Mouse (Mus musculus) liver, postnatal 0 days (tissue): ENCODE results near the gene Wfdc6b. TPM values are rescaled to one million over a fixed set of nuclear protein-coding genes. Genes with fewer than 3 reads are reported as not detected.
A peak's percentile ranks its signal among the peaks of the same experiment; 100 is the strongest.

Experiments
- ATAC-seq: fragments of 200-750 bp; cut with Nextera tagmentation; 2 replicates; pipeline ENCODE4 v1.8.0; 2017; ENCODE audit warnings: mild to moderate bottlenecking, moderate library complexity
- DNase-seq: peaks from one replicate; pipeline ENCODE4 v3.0.0-alpha.2; 2016
- H3K27ac ChIP-seq: fragments of 300-500 bp; sonication (generic); 2 replicates; pipeline ENCODE4 v1.5.1; 2014; ENCODE audit warnings: antibody characterized with exemption, moderate library complexity, mild to moderate bottlenecking, low read depth
- H3K27me3 ChIP-seq: fragments of 300-500 bp; sonication (generic); 2 replicates; pipeline ENCODE4 v1.6.1; 2014; ENCODE audit warnings: low read length, control low read depth, mixed read lengths; ENCODE audit not compliant: insufficient read depth
- H3K36me3 ChIP-seq: fragments of 300-500 bp; sonication (generic); replicated peaks from 2 replicates; pipeline ENCODE4 v1.6.1; 2014; ENCODE audit warnings: mild to moderate bottlenecking, control low read depth, low read length, moderate library complexity, mixed read lengths; ENCODE audit not compliant: insufficient read depth
- H3K4me1 ChIP-seq: fragments of 300-500 bp; sonication (generic); 2 replicates; pipeline ENCODE4 v1.6.1; 2014; ENCODE audit warnings: antibody characterized with exemption, mild to moderate bottlenecking, control low read depth; ENCODE audit not compliant: insufficient read depth
- H3K4me2 ChIP-seq: fragments of 300-500 bp; sonication (generic); 2 replicates; pipeline ENCODE4 v1.6.1; 2014; ENCODE audit warnings: low read depth, mild to moderate bottlenecking, low read length, moderate library complexity, mixed read lengths
- H3K4me3 ChIP-seq: fragments of 300-500 bp; sonication (generic); 2 replicates; pipeline ENCODE4 v1.5.1; 2014; ENCODE audit warnings: low read depth, low read length
- H3K9ac ChIP-seq: fragments of 300-500 bp; sonication (generic); replicated peaks from 2 replicates; pipeline ENCODE4 v1.6.1; 2014; ENCODE audit warnings: mild to moderate bottlenecking, moderate library complexity
- H3K9me3 ChIP-seq: fragments of 300-500 bp; sonication (generic); 2 replicates; pipeline ENCODE4 v1.6.1; 2016; ENCODE audit warnings: mild to moderate bottlenecking, control low read depth, low read length, mixed read lengths
- CTCF ChIP-seq: sonication (generic); IDR thresholded peaks from 2 replicates; pipeline ENCODE4 v1.5.1; 2016; ENCODE audit warnings: antibody characterized with exemption, low read depth
- EP300 ChIP-seq: IDR thresholded peaks from 2 replicates; pipeline ENCODE4 v1.6.1; 2016; ENCODE audit warnings: antibody characterized with exemption, low read depth, mild to moderate bottlenecking
- WGBS: fragments of 180-500 bp; shearing (Covaris S2); extraction: QIAGEN DNeasy Blood & Tissue Kit; methylation state at CpG from one replicate; pipeline ENCODE4 v1.1.7; 2014; ENCODE audit not compliant: insufficient replicate concordance; 5-methylcytosine and 5-hydroxymethylcytosine counted together
- polyA plus RNA-seq: library from polyadenylated mRNA; unstranded; fragments of >200 nt; fragmentation: Nextera tagmentation; extraction: Ambion mirVana; gene quantifications from 2 replicates; pipeline ENCODE4 v1.2.1, GENCODE M21; 2015

Wfdc6b gene
- polyA plus RNA-seq, 1 experiment from 2014 or later: not detected

DNA sequence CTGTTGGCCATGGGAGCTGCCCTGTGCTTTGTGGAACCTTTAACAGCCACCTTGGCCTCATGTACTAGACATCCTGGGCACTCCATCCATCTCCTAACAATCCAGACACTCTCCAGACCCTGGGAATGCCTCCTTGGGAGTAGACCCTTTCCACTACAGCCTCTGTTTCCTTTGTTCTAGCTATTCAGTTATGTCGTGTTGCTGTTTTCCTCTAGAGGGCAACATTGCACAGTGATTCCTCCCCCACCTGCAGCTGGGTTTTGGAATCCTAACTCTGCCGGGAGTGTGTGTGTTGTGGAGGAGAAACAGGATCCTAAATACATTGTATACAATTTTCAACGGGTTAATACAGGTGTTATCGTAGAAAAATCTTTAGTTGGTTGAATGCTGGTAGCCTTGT lies 21.3 kb upstream of the Wfdc6b start:
- no peak for DNase-seq
- no peak for TF ChIP-seq EP300
- peak; percentile 72 for TF ChIP-seq CTCF
- H3K9ac ChIP-seq: no peak overlapping the region
- WGBS: 11% methylated on average over 4 of the region's 4 CpGs
- no peak overlapping the region for H3K27ac ChIP-seq
- no peak for ATAC-seq
- no peaks in the 10 kb centered on the region for H3K36me3 ChIP-seq
- H3K4me3 ChIP-seq: no peak overlapping the region
- no peak overlapping the region for H3K4me2 ChIP-seq
- H3K27me3 ChIP-seq: no peaks in the 10 kb centered on the region
- H3K4me1 ChIP-seq: no peaks in the 10 kb centered on the region
- H3K9me3 ChIP-seq: no peaks in the 10 kb centered on the region

DNA sequence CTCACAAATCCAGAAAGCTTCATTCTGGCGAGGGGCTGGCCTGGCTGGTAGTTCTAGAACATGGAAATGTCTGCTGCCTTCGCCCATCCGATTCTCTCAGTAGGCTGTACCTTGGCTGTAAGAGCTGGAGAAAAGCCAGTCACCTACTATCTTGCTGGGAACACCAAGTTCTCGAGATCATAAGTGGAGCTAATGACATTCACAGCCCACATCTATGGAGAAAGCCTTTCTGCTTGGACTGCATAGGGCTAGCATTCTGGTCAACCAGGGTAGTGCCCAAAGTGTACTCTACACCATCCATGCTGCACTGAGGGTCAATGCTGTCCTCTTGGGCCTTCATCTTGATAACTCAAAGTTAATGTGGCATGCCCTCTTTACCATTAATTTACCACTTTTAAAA lies 19.8 kb upstream of the Wfdc6b start, which contains the start of gene Eppin:
Gene Eppin, minus strand, starts transcription at position 101 of the 400 bp plus-strand sequence.
- Histone ChIP-seq H3K4me1 (no peaks in the 10 kb centered on the region), H3K4me2 (no peak within 1 kb of the TSS), H3K36me3 (no peaks in the 10 kb centered on the region), H3K9ac (no peak within 1 kb of the TSS), H3K27ac (no peak within 1 kb of the TSS), H3K9me3 (no peaks in the 10 kb centered on the region), H3K27me3 (no peaks in the 10 kb centered on the region), H3K4me3 (no peak within 1 kb of the TSS)
- ATAC-seq (no peak), DNase-seq (no peak)
- 77% methylated on average over 4 of the region's 4 CpGs for WGBS
- TF ChIP-seq EP300: no peak
- no peak for TF ChIP-seq CTCF

DNA sequence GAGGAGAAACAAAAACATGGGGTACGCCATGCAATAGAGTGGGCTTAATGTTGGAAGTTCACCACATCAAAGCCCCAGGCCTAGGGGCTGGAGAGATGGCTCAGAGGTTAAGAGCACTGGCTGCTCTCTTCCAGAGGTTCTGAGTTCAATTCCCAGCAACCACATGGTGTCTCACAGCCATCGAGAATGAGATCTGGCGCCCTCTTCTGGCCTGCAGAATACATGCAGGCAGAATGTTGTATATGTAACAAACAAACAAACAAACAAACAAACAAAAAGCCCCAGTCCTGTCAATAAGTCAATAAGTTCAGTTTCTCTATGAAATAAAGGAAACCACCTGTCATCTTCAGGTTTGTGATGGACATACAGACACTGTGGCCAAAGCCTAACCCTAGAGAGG lies 13.1 kb upstream of the Wfdc6b start:
- H3K9me3 ChIP-seq: 0 out of 2 replicates have a peak, but pooled peaks cover 3% of the 10 kb centered on the region
- H3K27me3 ChIP-seq: no peaks in the 10 kb centered on the region
- no peak overlapping the region for H3K9ac ChIP-seq
- 57% methylated on average over 3 of the region's 3 CpGs for WGBS
- H3K36me3 ChIP-seq: no peaks in the 10 kb centered on the region
- no peaks in the 10 kb centered on the region for H3K4me1 ChIP-seq
- ATAC-seq (no peak), DNase-seq (no peak)
- TF ChIP-seq CTCF (peak; percentile 43), EP300 (no peak)
- no peak overlapping the region for H3K4me2 ChIP-seq
- H3K4me3 ChIP-seq: no peak overlapping the region
- H3K27ac ChIP-seq: no peak overlapping the region

DNA sequence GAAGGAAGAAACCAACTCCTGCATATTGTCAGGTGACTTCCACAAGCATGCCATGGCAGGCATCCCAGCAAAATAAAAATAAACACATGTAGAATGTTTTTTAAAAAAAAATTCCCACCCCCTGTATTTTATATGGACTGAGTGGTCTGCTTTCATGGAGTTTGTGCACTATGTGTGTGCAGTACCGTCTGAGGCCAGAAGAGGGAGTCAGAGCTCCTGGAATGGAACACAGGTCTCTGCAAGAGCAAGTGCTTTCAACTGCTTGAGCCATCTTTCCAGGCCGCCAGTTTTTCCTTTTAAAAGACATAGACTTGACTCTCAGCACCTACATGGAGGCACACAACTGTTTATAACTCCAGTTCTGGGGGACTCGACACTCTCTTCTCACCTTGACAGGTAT lies 9.8 kb upstream of the Wfdc6b start:
- Histone ChIP-seq H3K27me3 (no peaks in the 10 kb centered on the region), H3K9ac (no peak overlapping the region), H3K36me3 (no peaks in the 10 kb centered on the region), H3K4me1 (no peaks in the 10 kb centered on the region), H3K27ac (no peak overlapping the region), H3K4me3 (no peak overlapping the region), H3K9me3 (0 out of 2 replicates have a peak, but pooled peaks cover 3% of the 10 kb centered on the region), H3K4me2 (no peak overlapping the region)
- ATAC-seq (no peak), DNase-seq (no peak)
- peak; percentile 25; the same call in 1 of the 2 replicates for TF ChIP-seq CTCF
- no peak for TF ChIP-seq EP300
- WGBS: 76% methylated on average over 3 of the region's 3 CpGs

DNA sequence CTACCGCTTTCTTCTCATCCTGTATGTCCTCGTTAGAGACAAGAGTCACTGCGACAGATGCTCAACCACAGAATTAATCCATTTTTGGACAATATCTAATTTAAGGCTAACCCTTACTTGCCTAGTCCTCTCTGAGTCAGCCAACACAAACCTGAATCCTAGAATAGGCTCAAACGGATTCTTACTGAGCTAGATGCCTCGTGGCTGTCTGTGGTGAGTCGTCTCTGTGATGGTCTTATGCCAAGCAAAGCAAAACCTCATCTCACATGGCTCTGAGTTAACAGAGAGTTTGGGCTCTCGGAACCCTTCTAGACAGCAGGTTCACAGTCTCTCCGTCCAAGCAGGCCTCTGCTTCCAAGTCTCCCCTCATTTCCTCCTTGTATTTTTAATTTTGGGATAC lies 8.9 kb upstream of the Wfdc6b start:
- H3K4me1 ChIP-seq: no peaks in the 10 kb centered on the region
- H3K27me3 ChIP-seq: no peaks in the 10 kb centered on the region
- no peak overlapping the region for H3K27ac ChIP-seq
- no peak overlapping the region for H3K4me2 ChIP-seq
- no peak for TF ChIP-seq CTCF
- TF ChIP-seq EP300: no peak
- ATAC-seq: no peak
- H3K9ac ChIP-seq: no peak overlapping the region
- H3K9me3 ChIP-seq: 0 out of 2 replicates have a peak, but pooled peaks cover 3% of the 10 kb centered on the region
- no peak overlapping the region for H3K4me3 ChIP-seq
- 76% methylated on average over 8 of the region's 8 CpGs for WGBS
- no peak for DNase-seq
- no peaks in the 10 kb centered on the region for H3K36me3 ChIP-seq

DNA sequence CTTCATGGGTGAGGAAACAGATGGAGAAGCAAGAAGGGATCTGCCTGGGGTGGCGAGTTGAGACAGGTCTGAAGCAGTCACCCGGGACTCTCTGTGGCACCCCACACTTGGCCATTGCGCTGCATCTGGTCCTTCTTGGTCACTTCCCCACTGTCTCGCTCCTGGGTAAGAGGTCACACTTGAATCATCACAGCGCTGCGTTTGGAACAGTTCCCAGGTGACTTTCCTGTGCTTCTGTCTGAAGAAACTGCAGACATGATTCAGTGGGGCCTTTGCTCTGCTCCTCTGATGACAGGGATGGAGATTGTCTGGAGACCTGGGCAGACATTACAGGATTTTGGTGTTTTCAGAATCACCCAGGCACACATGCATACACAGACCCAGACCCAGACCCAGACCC lies 4.5 kb upstream of the Wfdc6b start:
- H3K27me3 ChIP-seq: no peaks in the 10 kb centered on the region
- TF ChIP-seq EP300 (no peak), CTCF (no peak)
- 64% methylated on average over 6 of the region's 6 CpGs for WGBS

DNA sequence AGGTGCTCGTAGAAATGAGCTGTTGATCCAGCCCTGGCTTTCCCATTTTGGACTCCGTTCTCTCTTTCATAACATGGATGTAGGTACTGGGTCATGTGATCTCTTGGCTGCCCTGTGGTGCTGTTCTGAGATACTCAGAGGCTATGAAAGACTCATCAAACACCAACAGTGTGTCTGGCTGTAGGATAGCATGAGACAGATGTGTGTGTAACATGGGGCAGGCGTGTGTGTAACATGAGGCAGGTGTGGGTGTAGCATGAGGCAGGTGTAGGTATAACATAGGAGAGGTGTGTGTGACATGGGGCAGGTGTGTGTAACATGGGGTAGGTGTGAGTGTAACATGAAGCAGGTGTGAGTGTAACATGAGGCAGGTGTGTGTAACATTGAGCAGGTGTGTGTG lies 2.1 kb downstream of the Wfdc6b start:
- DNase-seq (no peak), ATAC-seq (no peak)
- Histone ChIP-seq H3K4me3 (no peak overlapping the region), H3K27ac (no peak overlapping the region), H3K9me3 (no peaks in the 10 kb centered on the region), H3K4me1 (no peaks in the 10 kb centered on the region), H3K36me3 (no peaks in the 10 kb centered on the region), H3K4me2 (no peak overlapping the region), H3K9ac (no peak overlapping the region), H3K27me3 (no peaks in the 10 kb centered on the region)
- TF ChIP-seq CTCF (no peak), EP300 (no peak)
- 90% methylated on average over 3 of the region's 3 CpGs for WGBS

More for the DNA sequence above, 4.5 kb upstream of the Wfdc6b start:
- no peaks in the 10 kb centered on the region for H3K36me3 ChIP-seq
- H3K9me3 ChIP-seq: no peaks in the 10 kb centered on the region
- no peak for ATAC-seq
- H3K9ac ChIP-seq: no peak overlapping the region
- H3K4me2 ChIP-seq: no peak overlapping the region
- H3K4me3 ChIP-seq: no peak overlapping the region
- H3K27ac ChIP-seq: no peak overlapping the region
- DNase-seq: no peak
- no peaks in the 10 kb centered on the region for H3K4me1 ChIP-seq
